Mouse (Mus musculus) retina, postnatal 7 days (tissue): ENCODE measurements around the gene Klhdc3.

Source experiments
- DNase-seq: peaks from one replicate; pipeline ENCODE4 v3.0.0-alpha.2; 2012; ENCODE audit warnings: low read depth, low spot score

Gene Klhdc3

GRCm38 (mm10) chr17:46661351-46661750 is 19.4 kb downstream of the Klhdc3 start:
- no peak for DNase-seq

GRCm38 (mm10) chr17:46656054-46656453 is 24.7 kb downstream of the Klhdc3 start:
- no peak for DNase-seq

GRCm38 (mm10) chr17:46651755-46652547 is 28.8 kb downstream of the Klhdc3 start:
- no peak for DNase-seq

DNA sequence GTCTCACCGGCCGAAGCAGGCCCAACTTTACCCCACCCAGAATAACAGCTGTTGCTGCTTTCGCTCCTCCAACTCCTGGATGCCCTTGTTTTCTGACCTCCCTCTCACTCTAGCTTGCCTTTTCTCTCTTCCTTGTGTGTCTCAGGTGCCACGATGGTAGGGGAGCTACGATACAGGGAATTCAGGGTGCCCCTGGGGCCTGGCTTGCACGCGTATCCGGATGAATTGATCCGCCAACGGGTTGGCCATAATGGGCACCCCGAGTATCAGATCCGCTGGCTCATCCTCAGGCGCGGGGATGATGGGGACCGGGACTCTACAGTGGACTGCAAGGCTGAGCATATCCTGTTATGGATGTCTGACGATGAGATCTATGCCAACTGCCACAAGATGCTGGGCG is 29.4 kb downstream of the Klhdc3 start:
- no peak for DNase-seq

DNA sequence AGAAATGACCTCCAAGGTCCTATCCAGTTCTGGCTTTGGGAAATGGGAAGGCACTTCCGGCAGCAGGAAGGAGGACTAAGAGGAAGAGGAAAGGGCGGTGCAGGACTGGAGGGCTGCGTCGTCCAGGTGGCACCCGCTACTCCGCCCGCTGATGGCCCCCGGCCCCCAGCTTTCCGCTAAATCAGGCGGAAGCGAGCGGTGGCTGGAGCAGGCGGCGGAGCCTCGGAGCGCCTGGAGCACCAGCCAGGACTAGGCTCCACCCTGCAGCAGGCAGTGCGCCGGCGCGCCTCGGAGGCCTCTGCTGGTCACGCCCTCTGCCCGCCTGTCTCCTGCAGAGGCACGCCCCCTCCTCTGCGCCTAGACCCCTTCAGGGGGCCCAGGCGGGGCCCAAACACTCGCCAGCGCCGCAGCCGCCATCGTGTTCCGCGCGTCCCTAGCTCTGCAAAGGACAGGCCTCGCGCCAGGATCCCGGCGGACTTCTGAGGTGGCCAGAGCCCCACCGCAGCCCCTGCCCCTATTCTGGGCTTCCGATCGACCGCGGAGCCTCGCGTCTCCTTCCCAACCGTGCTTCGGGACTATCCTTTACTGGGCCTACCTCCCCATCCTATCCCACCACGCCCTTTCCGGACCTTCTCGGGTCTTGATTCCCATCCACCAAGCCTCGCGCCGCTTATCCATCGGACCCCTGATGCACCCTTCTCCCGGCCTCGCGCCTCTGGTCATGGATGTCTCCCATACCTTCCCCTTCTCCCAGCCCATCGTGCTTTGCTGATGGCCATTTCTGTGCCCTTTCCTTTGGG is 30.3 kb downstream of the Klhdc3 start, which contains the start of gene Cul7:
Cul7 (plus strand) TSS at position 106 of the 800 bp plus-strand sequence.
- peak; percentile 83 for DNase-seq

GRCm38 (mm10) chr17:46649811-46650210 is 30.9 kb downstream of the Klhdc3 start:
- DNase-seq: no peak

GRCm38 (mm10) chr17:46648436-46648835 is 32.3 kb downstream of the Klhdc3 start:
- no peak for DNase-seq

- DNase-seq: no peak
Observed at GRCm38 (mm10) chr17:46647279-46647678, 33.4 kb downstream of the Klhdc3 start.

DNA sequence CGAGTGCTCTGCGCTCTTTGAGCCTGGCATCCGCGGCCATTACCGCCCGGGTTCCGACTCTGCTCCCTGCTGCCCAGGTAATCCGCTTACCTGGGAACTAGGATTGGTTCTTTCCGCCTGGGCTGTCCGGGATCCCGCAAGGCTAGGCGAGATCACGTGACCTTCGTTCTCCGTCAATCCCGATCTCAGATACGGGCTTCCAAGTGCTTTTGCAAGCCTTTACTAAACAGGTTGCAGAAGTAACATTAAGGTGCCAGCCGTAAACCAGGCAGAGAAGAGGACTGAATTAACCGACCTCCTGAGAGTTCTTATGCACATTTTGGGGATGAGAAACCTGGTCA is 34.4 kb downstream of the Klhdc3 start:
- DNase-seq: no peak

GRCm38 (mm10) chr17:46645561-46646321 is 35.0 kb downstream of the Klhdc3 start, which contains the start of the genes Klc4 and Mrpl2:
Gene Klc4 (minus strand): TSS chr17:46646022.
Gene Mrpl2 (plus strand): TSS chr17:46646229.
- DNase-seq: peak; percentile 98

DNA sequence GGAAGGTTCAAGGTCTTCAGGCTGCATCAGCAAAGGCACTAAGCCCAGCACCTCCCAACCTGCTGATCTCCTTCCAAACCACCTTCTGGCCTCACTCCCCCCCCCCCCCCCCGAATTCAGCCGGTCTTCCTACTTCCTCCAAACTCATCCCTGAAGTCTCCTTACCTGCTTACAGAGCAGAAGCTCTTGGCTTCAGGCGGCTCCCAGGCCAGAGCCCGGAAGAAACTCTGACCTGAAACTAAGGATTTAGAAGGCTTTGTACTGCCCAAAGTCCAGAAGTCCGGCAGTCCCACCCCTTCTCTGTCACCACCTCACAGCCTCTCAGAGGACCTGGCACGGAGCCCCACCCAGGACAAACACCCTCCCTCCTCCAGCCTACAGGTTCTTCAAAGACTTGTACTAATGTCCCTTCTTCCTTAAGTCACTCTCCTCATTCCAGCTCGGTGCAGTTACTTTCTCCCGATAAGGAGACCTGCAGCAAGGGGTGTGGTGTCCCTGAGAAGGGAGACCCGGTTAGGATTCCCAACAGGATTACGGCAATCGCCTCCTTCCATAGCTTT is 35.7 kb downstream of the Klhdc3 start:
- DNase-seq: no peak

DNA sequence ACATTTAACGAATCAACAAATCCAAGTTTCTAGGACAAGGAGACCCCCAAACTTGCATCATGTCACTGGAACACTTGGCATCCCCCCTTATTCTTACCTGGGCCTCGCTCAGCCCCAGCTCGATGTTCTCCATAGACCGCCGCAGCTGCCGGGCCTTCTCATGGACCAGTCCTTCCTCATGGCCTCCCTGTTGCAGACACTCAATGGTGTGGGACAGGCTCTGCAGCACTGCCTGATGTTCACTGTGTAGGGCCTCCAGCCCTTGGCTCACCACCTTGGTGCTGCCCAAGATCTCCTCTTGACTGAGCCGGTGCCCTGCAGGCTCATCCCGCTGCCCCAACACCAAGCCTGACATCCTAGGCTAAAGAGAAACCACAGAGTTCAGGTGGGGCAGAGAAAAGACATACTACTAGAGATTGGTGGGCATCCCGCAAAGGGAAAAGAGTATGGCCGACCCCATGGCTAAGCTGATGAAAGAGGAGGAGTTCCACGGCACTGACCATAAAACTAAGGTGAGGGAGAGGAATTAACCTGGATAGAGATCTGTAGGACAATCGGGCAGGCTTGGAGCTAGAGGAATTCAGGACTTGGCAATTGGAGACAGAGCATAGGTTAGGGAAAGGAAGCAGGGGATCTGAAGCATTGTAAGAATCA is 36.4 kb downstream of the Klhdc3 start:
- no peak for DNase-seq

GRCm38 (mm10) chr17:46642060-46642459 is 38.7 kb downstream of the Klhdc3 start:
- no peak for DNase-seq

DNA sequence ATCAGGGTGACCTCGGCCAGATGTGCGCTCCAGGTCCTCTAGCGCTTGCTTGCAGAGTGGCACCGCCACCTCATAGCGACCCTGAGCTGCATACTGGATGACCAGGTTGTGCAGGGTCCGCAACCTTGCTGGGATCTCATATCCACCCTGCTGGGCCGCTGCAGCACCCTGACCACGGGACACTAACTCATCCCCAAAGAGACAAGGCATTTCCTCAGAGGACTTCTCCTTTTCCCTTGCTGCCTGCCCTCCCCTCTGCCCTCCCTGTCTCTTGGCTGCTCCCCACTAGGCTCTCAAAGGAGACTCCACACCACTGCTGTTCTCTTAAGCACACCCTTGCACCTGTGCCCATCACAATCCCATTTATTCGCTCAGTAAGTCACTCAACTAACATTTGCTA is 40.8 kb downstream of the Klhdc3 start:
- no peak for DNase-seq

- peak; percentile 60 for DNase-seq
Observed at GRCm38 (mm10) chr17:46636831-46637523, 43.7 kb downstream of the Klhdc3 start.

DNA sequence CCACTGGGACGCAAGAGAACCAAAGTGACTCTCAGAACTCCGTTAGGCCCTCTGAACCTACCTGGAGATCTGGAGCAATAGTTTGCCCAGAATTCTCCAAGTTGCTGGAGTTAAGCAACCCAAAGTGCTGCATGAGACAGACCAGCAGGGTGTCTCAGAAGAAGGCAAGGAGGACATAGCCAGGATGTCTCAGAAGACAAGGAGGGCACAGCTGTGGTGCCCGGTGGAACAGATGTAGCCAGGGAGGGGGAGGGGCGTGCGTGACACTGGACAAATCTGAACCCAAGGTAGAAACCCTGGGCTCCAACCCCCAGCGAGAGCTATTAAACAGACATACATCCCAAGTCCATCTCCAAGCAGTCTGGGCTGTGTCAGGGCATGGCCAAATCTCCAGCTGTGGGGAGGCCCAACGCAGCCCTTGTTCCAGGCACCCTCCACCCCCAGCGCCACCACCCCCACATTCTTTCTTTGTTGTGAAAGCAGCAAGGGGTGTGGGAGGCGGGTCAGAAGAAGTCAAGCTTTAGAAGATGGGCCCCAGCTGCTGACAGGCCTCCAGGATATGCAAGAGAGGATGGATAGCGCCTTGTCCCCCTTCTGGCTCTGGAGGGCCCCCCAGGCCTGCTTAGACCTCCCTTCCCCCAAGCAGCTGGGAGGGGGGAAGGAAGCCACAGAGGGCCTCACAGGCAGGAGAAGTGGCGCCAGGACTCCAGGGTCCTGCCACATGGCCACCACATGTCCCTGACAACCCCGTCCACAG is 50.9 kb downstream of the Klhdc3 start:
- DNase-seq: no peak

DNA sequence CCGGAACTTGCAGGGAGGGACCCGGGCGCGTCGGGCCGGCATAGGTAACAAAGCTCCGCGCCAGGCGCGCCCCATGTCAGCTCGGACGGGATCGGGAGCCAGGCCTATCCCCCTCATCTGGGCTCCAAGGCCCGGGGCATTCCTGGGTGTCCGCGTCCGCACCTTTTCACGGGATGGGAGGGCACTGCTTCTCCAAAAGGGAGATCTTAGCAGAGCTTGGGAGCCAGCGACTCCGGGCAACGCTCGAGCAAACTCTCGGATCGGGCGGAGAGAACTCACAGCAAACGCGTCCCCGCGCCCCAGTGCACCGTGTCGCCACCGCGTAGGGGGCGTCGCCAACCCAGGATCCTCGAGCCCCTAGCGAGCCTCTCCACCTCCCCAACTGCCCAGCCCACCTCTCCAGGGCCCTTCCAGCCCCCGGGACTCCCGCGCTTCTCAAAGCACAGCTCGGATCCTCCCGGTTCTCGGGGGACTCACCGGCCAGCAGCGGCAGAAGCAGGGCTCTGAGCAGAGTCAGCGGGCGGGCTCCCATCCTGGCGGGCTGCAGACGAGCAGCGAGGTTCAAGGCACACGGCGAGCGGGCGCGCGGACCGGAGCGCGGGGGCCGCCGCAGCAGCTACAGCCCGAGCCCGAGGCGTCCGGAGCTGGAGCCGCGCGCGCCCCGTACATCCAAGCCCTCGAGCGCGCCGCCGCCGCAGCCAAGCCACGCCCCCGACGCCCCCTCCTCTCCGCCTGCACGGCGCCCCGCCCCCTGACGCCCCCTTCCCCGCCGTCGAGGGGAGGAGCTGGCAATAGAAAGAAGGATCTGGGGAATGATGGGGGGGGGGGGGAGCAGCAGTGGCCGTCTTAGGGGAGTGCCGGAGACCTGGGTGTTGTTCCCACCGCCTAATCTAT is 51.7 kb downstream of the Klhdc3 start, which contains the start of gene Ptk7:
Ptk7 (minus strand) TSS at position 714 of the 894 bp plus-strand sequence.
- DNase-seq: peak; percentile 57

- no peak for DNase-seq
Observed at GRCm38 (mm10) chr17:46628471-46628790, 52.3 kb downstream of the Klhdc3 start.

- DNase-seq: no peak
Observed at GRCm38 (mm10) chr17:46627409-46627808, 53.3 kb downstream of the Klhdc3 start.
